Mouse (Mus musculus) heart, postnatal 0 days (tissue): Measurements from ENCODE around the gene Mmp27. TPM values are rescaled to one million over a fixed set of nuclear protein-coding genes. Genes with fewer than 3 reads are reported as not detected.

ENCODE experiments used
- ATAC-seq: fragments of 200-750 bp; cut with Nextera tagmentation; 2 replicates; pipeline ENCODE4 v1.8.0; 2017; ENCODE audit warnings: low read depth, moderate number of reproducible peaks, moderate library complexity; ENCODE audit not compliant: insufficient read depth
- DNase-seq: peaks from one replicate; pipeline ENCODE4 v3.0.0-alpha.2; 2016; ENCODE audit warnings: low spot score
- H3K27ac ChIP-seq: fragments of 300-500 bp; sonication (generic); 2 replicates; pipeline ENCODE4 v1.5.1; 2014; ENCODE audit warnings: low read depth, mild to moderate bottlenecking
- H3K27me3 ChIP-seq: fragments of 300-500 bp; sonication (generic); 2 replicates; pipeline ENCODE4 v1.6.1; 2014; ENCODE audit warnings: low read length, mixed read lengths; ENCODE audit not compliant: control insufficient read depth, insufficient read depth
- H3K36me3 ChIP-seq: fragments of 300-500 bp; sonication (generic); replicated peaks from 2 replicates; pipeline ENCODE4 v1.6.1; 2014; ENCODE audit warnings: low read length, mixed read lengths; ENCODE audit not compliant: control insufficient read depth, insufficient read depth
- H3K4me1 ChIP-seq: fragments of 300-500 bp; sonication (generic); 2 replicates; pipeline ENCODE4 v1.6.1; 2014; ENCODE audit warnings: antibody characterized with exemption; ENCODE audit not compliant: control insufficient read depth, insufficient read depth
- H3K4me2 ChIP-seq: fragments of 300-500 bp; sonication (generic); 2 replicates; pipeline ENCODE4 v1.6.1; 2014; ENCODE audit warnings: low read depth, mild to moderate bottlenecking, low read length, moderate library complexity
- H3K4me3 ChIP-seq: fragments of 300-500 bp; sonication (generic); 2 replicates; pipeline ENCODE4 v1.5.1; 2014; ENCODE audit warnings: low read depth, low read length
- H3K9ac ChIP-seq: fragments of 300-500 bp; sonication (generic); replicated peaks from 2 replicates; pipeline ENCODE4 v1.6.1; 2014; ENCODE audit warnings: low read depth, low read length, mixed read lengths
- H3K9me3 ChIP-seq: fragments of 300-500 bp; sonication (generic); replicated peaks from 2 replicates; pipeline ENCODE4 v1.6.1; 2016; ENCODE audit warnings: low read length; ENCODE audit not compliant: control insufficient read depth
- CTCF ChIP-seq: IDR thresholded peaks from 2 replicates; pipeline ENCODE4 v1.5.1; 2016; ENCODE audit warnings: antibody characterized with exemption, control low read depth, low read depth
- EP300 ChIP-seq: IDR thresholded peaks from 2 replicates; pipeline ENCODE4 v1.6.1; 2016; ENCODE audit warnings: antibody characterized with exemption, low read depth
- WGBS: fragments of 180-500 bp; shearing (Covaris S2); extraction: QIAGEN DNeasy Blood & Tissue Kit; methylation state at CpG from one replicate; pipeline ENCODE4 v1.1.7; 2014; 5-methylcytosine and 5-hydroxymethylcytosine counted together
- polyA plus RNA-seq: library from polyadenylated mRNA; unstranded; fragments of >200 nt; fragmentation: Nextera tagmentation; extraction: Ambion mirVana; gene quantifications from 2 replicates; pipeline ENCODE4 v1.2.1, GENCODE M21; 2015
- total RNA-seq: library from RNA; depleted of rRNA; stranded (reverse); fragments of >200 nt; gene quantifications from 2 replicates; pipeline ENCODE4 v1.2.3, GENCODE M21; 2014; ENCODE audit warnings: low replicate concordance

The Mmp27 gene
- total and polyA plus RNA-seq, 2 experiments from 2014 or later: not detected

DNA sequence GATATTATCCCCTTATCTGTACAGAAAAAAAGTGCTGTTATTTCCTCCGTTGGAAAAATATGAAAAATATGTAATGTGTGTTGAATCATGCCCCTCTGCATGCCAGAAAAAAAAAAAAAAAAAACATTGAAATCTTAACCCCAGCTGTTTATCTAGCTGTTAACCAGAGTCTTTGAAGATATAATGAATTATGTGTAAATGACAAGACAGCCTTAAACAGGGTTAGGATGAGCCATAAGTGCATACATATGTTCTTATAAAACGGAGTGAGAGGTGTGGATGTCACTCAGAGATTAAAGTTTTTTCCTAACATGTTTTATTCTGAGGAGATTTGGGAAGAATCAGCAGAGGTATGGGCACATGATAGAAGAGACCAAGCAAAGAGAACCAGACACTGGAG lies 3.3 kb upstream of the Mmp27 start:
- no peak overlapping the region for H3K4me2 ChIP-seq
- H3K4me3 ChIP-seq: no peak overlapping the region
- no peak overlapping the region for H3K27ac ChIP-seq
- no peaks in the 10 kb centered on the region for H3K36me3 ChIP-seq
- WGBS: 54% methylated on average over 2 of the region's 2 CpGs
- DNase-seq (no peak), ATAC-seq (no peak)
- no peak for TF ChIP-seq CTCF
- no peak for TF ChIP-seq EP300
- no peaks in the 10 kb centered on the region for H3K9me3 ChIP-seq
- H3K9ac ChIP-seq: no peak overlapping the region
- H3K4me1 ChIP-seq: no peaks in the 10 kb centered on the region
- no peaks in the 10 kb centered on the region for H3K27me3 ChIP-seq

- 80% methylated on average over 1 of the region's 1 CpGs for WGBS
- H3K4me3 ChIP-seq: no peak overlapping the region
- no peaks in the 10 kb centered on the region for H3K4me1 ChIP-seq
- no peak overlapping the region for H3K4me2 ChIP-seq
- no peaks in the 10 kb centered on the region for H3K36me3 ChIP-seq
- no peak for ATAC-seq
- no peak for DNase-seq
- no peaks in the 10 kb centered on the region for H3K9me3 ChIP-seq
- no peak overlapping the region for H3K9ac ChIP-seq
- TF ChIP-seq EP300: no peak
- no peak for TF ChIP-seq CTCF
- no peak overlapping the region for H3K27ac ChIP-seq
- no peaks in the 10 kb centered on the region for H3K27me3 ChIP-seq
These were observed 711 bp upstream of the Mmp27 start for GRCm38 (mm10) chr9:7570485-7570884.

- Histone ChIP-seq H3K36me3 (no peaks in the 10 kb centered on the region), H3K4me1 (no peaks in the 10 kb centered on the region), H3K4me3 (no peak overlapping the region), H3K9me3 (no peaks in the 10 kb centered on the region), H3K27me3 (no peaks in the 10 kb centered on the region), H3K9ac (no peak overlapping the region), H3K4me2 (no peak overlapping the region), H3K27ac (no peak overlapping the region)
- WGBS: 79% methylated on average over 7 of the region's 7 CpGs
- DNase-seq (no peak), ATAC-seq (no peak)
- TF ChIP-seq EP300 (no peak), CTCF (no peak)
These were observed 992 bp downstream of the Mmp27 start for GRCm38 (mm10) chr9:7572188-7572587.

GRCm38 (mm10) chr9:7572663-7573308 lies 1.6 kb downstream of the Mmp27 start:
- H3K27ac ChIP-seq: no peak overlapping the region
- TF ChIP-seq EP300 (no peak), CTCF (no peak)
- H3K9ac ChIP-seq: no peak overlapping the region
- no peak overlapping the region for H3K4me2 ChIP-seq
- DNase-seq (no peak), ATAC-seq (no peak)
- no peak overlapping the region for H3K4me3 ChIP-seq
- H3K27me3 ChIP-seq: no peaks in the 10 kb centered on the region
- H3K4me1 ChIP-seq: no peaks in the 10 kb centered on the region
- H3K9me3 ChIP-seq: no peaks in the 10 kb centered on the region
- WGBS: 55% methylated on average over 2 of the region's 2 CpGs
- no peaks in the 10 kb centered on the region for H3K36me3 ChIP-seq

DNA sequence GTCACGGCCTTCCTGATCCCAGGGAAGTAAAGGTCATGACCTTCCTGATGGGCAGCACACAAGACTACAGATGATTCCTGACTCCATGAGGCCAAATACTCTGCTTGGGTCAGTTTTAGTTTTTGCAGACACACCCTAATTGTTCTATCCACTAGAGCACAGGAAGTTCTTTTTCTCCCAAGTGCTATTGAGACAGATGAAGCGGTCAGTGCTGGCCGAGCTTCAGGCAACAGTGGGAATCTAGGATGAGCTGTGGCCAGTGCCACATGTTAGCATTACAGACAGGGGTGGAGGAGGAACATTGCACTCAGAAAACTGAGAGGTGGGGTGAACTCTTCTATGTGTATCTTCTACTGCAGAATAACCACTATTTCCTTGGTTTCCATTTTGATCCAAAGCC lies 4.3 kb downstream of the Mmp27 start:
- no peak overlapping the region for H3K27ac ChIP-seq
- no peak overlapping the region for H3K4me3 ChIP-seq
- no peaks in the 10 kb centered on the region for H3K4me1 ChIP-seq
- no peaks in the 10 kb centered on the region for H3K9me3 ChIP-seq
- DNase-seq: no peak
- TF ChIP-seq EP300 (no peak), CTCF (no peak)
- ATAC-seq: no peak
- WGBS: 72% methylated on average over 3 of the region's 3 CpGs
- H3K36me3 ChIP-seq: no peaks in the 10 kb centered on the region
- no peak overlapping the region for H3K4me2 ChIP-seq
- no peak overlapping the region for H3K9ac ChIP-seq
- H3K27me3 ChIP-seq: no peaks in the 10 kb centered on the region

DNA sequence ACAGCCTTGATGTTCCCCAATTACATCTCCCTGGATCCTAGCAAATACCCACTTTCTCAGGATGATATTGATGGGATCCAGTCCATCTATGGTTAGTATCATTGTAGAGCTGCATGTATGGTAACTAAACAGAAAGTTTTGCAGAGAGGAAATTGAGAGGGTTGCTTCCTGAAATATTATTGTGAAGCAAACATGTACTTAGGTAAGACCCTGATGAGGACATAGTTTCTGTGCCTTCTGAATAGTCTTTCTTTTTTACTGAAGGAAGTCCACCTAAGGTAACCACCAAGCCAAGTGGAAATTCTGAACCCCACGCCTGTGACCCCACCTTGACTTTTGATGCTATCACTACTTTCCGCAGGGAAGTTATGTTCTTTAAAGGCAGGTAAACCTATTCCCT lies 6.2 kb downstream of the Mmp27 start:
- ATAC-seq (no peak), DNase-seq (no peak)
- Histone ChIP-seq H3K4me2 (no peak overlapping the region), H3K27me3 (no peaks in the 10 kb centered on the region), H3K9me3 (no peaks in the 10 kb centered on the region), H3K4me3 (no peak overlapping the region), H3K4me1 (no peaks in the 10 kb centered on the region), H3K27ac (no peak overlapping the region), H3K9ac (no peak overlapping the region), H3K36me3 (no peaks in the 10 kb centered on the region)
- TF ChIP-seq EP300 (no peak), CTCF (no peak)
- WGBS: 88% methylated on average over 2 of the region's 2 CpGs
